31 mouse cellular contexts compared by ENCODE assay signal in the genomic region with DNA sequence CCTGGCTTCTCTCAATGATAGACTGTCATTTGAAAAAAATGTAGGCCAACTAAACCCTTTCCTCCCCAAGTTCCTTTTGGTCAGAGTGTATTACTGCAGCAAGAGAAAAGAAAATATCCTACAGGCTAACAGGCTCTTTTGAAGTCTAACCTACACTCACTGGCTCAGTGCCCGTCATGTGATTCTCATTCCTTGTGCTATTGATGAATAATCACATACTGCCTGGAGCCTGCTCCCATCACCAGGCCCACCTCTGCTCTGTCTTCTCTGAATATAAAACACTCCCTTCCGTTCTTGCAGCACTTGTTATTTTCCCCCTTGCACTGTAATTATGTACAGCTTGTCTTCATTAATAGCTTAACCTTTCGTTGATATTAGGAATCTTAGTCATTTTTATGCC.
DNase-seq lines count a peak whose midpoint lies in the region; ATAC-seq and TF ChIP-seq lines count a peak whose summit lies in the region.
"Had no signal": no experiment of that assay in that cellular context is flagged by ENCODE, and none has a peak within 500 bp of the region (broad histone marks: within the 10 kb centered on the region; RNA-seq: fewer than 3 reads in every experiment).

No protein-coding gene starts in this region.

- no peaks in the 10 kb centered on the region for H3K36me3 ChIP-seq in embryonic facial prominence, embryonic 14.5 days (ENCODE audit: control insufficient read depth, insufficient read depth, low read length)
- H3K36me3 ChIP-seq in embryonic facial prominence, embryonic 10.5 days (replicated peaks): no peaks in the 10 kb centered on the region
- no peaks in the 10 kb centered on the region for H3K36me3 ChIP-seq in limb, embryonic 14.5 days (ENCODE audit: control insufficient read depth, insufficient read depth, low read length)
- no peaks in the 10 kb centered on the region for H3K36me3 ChIP-seq in limb, embryonic 10.5 days
- no peaks in the 10 kb centered on the region for H3K36me3 ChIP-seq in midbrain, embryonic 15.5 days (replicated peaks)
- H3K36me3 ChIP-seq in midbrain, embryonic 10.5 days: no peaks in the 10 kb centered on the region
- H3K36me3 ChIP-seq: embryonic facial prominence, embryonic 13.5 days; forebrain, embryonic 10.5 days; forebrain, embryonic 15.5 days; G1E; heart, embryonic 10.5 days; heart, embryonic 13.5 days had no signal

- 52% methylated on average over 3 of the region's 3 CpGs for WGBS in embryonic facial prominence, embryonic 14.5 days
- 79% methylated on average over 3 of the region's 3 CpGs for WGBS in embryonic facial prominence, embryonic 10.5 days
- WGBS in limb, embryonic 14.5 days: 49% methylated on average over 3 of the region's 3 CpGs
- WGBS in limb, embryonic 10.5 days: 87% methylated on average over 3 of the region's 3 CpGs
- WGBS in midbrain, embryonic 15.5 days: 60% methylated on average over 3 of the region's 3 CpGs
- 89% methylated on average over 3 of the region's 3 CpGs for WGBS in midbrain, embryonic 10.5 days
- WGBS in olfactory bulb, adult 2 months: 32% methylated on average over 3 of the region's 3 CpGs

- no peak for TF ChIP-seq CTCF in olfactory bulb, adult 2 months (IDR thresholded peaks at IDR 0.05; ENCODE audit: insufficient read depth, low read depth, low read length)

- no peak overlapping the region for H3K4me2 ChIP-seq in embryonic facial prominence, embryonic 14.5 days (ENCODE audit: low read depth, low read length)
- no peak overlapping the region for H3K4me2 ChIP-seq in limb, embryonic 14.5 days (replicated peaks; ENCODE audit: low read depth, low read length, severe bottlenecking)
- H3K4me2 ChIP-seq in midbrain, embryonic 15.5 days: no peak overlapping the region
- H3K4me2 ChIP-seq: embryonic facial prominence, embryonic 13.5 days; forebrain, embryonic 15.5 days; heart, embryonic 13.5 days; hindbrain, embryonic 14.5 days had no signal

- no peak for ATAC-seq in embryonic facial prominence, embryonic 14.5 days (ENCODE audit: low read depth)
- no peak for ATAC-seq in limb, embryonic 14.5 days (ENCODE audit: low FRiP score, low read depth)
- ATAC-seq in midbrain, embryonic 15.5 days (replicated peaks): peak; percentile 71; the same call in 1 of the 2 replicates
- ATAC-seq: forebrain, embryonic 15.5 days; hindbrain, postnatal 0 days; inflammation-experienced regulatory T-cells, adult 6 months; Patski had no signal

- no peaks in the 10 kb centered on the region for H3K9me3 ChIP-seq in embryonic facial prominence, embryonic 14.5 days (ENCODE audit: control insufficient read depth, low read length)
- H3K9me3 ChIP-seq in embryonic facial prominence, embryonic 10.5 days: no peaks in the 10 kb centered on the region
- H3K9me3 ChIP-seq in limb, embryonic 14.5 days (ENCODE audit: control insufficient read depth, low read length): no peaks in the 10 kb centered on the region
- no peaks in the 10 kb centered on the region for H3K9me3 ChIP-seq in limb, embryonic 10.5 days (replicated peaks)
- H3K9me3 ChIP-seq in midbrain, embryonic 15.5 days: no peaks in the 10 kb centered on the region
- no peaks in the 10 kb centered on the region for H3K9me3 ChIP-seq in midbrain, embryonic 10.5 days (replicated peaks)
- H3K9me3 ChIP-seq: embryonic facial prominence, embryonic 13.5 days; forebrain, embryonic 10.5 days; forebrain, embryonic 15.5 days; G1E; heart, embryonic 10.5 days had no signal

- no peaks in the 10 kb centered on the region for H3K4me1 ChIP-seq in embryonic facial prominence, embryonic 14.5 days (ENCODE audit: control insufficient read depth, insufficient read depth, low read length)
- H3K4me1 ChIP-seq in embryonic facial prominence, embryonic 10.5 days: no peaks in the 10 kb centered on the region
- H3K4me1 ChIP-seq in limb, embryonic 14.5 days (ENCODE audit: control insufficient read depth, insufficient read depth, low read length): no peaks in the 10 kb centered on the region
- H3K4me1 ChIP-seq in limb, embryonic 10.5 days: no peaks in the 10 kb centered on the region
- no peaks in the 10 kb centered on the region for H3K4me1 ChIP-seq in midbrain, embryonic 15.5 days
- H3K4me1 ChIP-seq in midbrain, embryonic 10.5 days: no peaks in the 10 kb centered on the region
- H3K4me1 ChIP-seq in olfactory bulb, adult 2 months (ENCODE audit: control insufficient read depth, insufficient read depth, low read length): no peaks in the 10 kb centered on the region
- H3K4me1 ChIP-seq: embryonic facial prominence, embryonic 13.5 days; forebrain, embryonic 10.5 days; forebrain, embryonic 15.5 days; heart, embryonic 10.5 days; heart, embryonic 13.5 days had no signal

- H3K9ac ChIP-seq in embryonic facial prominence, embryonic 14.5 days (ENCODE audit: low read depth, low read length): no peak overlapping the region
- H3K9ac ChIP-seq in limb, embryonic 14.5 days (ENCODE audit: low read depth, low read length, severe bottlenecking): no peak overlapping the region
- no peak overlapping the region for H3K9ac ChIP-seq in midbrain, embryonic 15.5 days
- H3K9ac ChIP-seq: embryonic facial prominence, embryonic 13.5 days; forebrain, embryonic 15.5 days; heart, embryonic 13.5 days; hindbrain, embryonic 14.5 days had no signal

- peak; percentile 19 for DNase-seq in embryonic facial prominence, embryonic 14.5 days (ENCODE audit: low spot score)
- DNase-seq in embryonic facial prominence, embryonic 10.5 days (ENCODE audit: low spot score): no peak
- peak; percentile 13 for DNase-seq in limb, embryonic 14.5 days (ENCODE audit: low spot score)
- DNase-seq in limb, embryonic 10.5 days (ENCODE audit: low spot score): no peak
- DNase-seq in midbrain, embryonic 10.5 days (ENCODE audit: low spot score): no peak
- no peak for DNase-seq in lung, adult 18-20 months
- DNase-seq: adrenal gland, postnatal 10 days; adrenal gland, postnatal 36 days; B cell, adult 2 months; cerebellum, adult 11-12 months; cerebellum, adult 8-10 months; cerebellum, postnatal 10 days; cerebellum, postnatal 36 days; gastrocnemius, postnatal 10 days; gastrocnemius, postnatal 36 days; heart, adult 2 months; heart, postnatal 14 days; heart, postnatal 4 days had no signal

- H3K4me3 ChIP-seq in embryonic facial prominence, embryonic 14.5 days (ENCODE audit: low read depth, low read length): no peak overlapping the region
- H3K4me3 ChIP-seq in embryonic facial prominence, embryonic 10.5 days: no peak overlapping the region
- no peak overlapping the region for H3K4me3 ChIP-seq in limb, embryonic 14.5 days (replicated peaks; ENCODE audit: low read length)
- no peak overlapping the region for H3K4me3 ChIP-seq in limb, embryonic 10.5 days
- no peak overlapping the region for H3K4me3 ChIP-seq in midbrain, embryonic 15.5 days
- H3K4me3 ChIP-seq in midbrain, embryonic 10.5 days: no peak overlapping the region
- H3K4me3 ChIP-seq in olfactory bulb, adult 2 months (ENCODE audit: insufficient read depth, low read depth, low read length): no peak overlapping the region
- H3K4me3 ChIP-seq: embryonic facial prominence, embryonic 13.5 days; forebrain, embryonic 10.5 days; forebrain, embryonic 15.5 days; heart, adult 2 months; heart, embryonic 10.5 days; heart, embryonic 13.5 days had no signal

- no peak overlapping the region for H3K27ac ChIP-seq in embryonic facial prominence, embryonic 14.5 days (replicated peaks; ENCODE audit: low read depth, low read length)
- H3K27ac ChIP-seq in embryonic facial prominence, embryonic 10.5 days (replicated peaks): no peak overlapping the region
- no peak overlapping the region for H3K27ac ChIP-seq in limb, embryonic 14.5 days (replicated peaks; ENCODE audit: low read depth, low read length)
- no peak overlapping the region for H3K27ac ChIP-seq in limb, embryonic 10.5 days
- no peak overlapping the region for H3K27ac ChIP-seq in midbrain, embryonic 15.5 days
- H3K27ac ChIP-seq in midbrain, embryonic 10.5 days (replicated peaks): no peak overlapping the region
- peak overlapping the region; percentile 90 for H3K27ac ChIP-seq in olfactory bulb, adult 2 months (ENCODE audit: insufficient read depth, low read depth, low read length)
- H3K27ac ChIP-seq: embryonic facial prominence, embryonic 13.5 days; forebrain, embryonic 10.5 days; forebrain, embryonic 15.5 days; heart, adult 2 months; heart, embryonic 10.5 days; heart, embryonic 13.5 days; hindbrain, embryonic 14.5 days; hindbrain, postnatal 0 days had no signal

- no peak for TF ChIP-seq POLR2A in limb, embryonic 14.5 days (IDR thresholded peaks at IDR 0.05; ENCODE audit: borderline replicate concordance, extremely low read depth, insufficient read depth, insufficient read length)
- no peak for TF ChIP-seq POLR2A in olfactory bulb, adult 2 months (IDR thresholded peaks at IDR 0.05; ENCODE audit: insufficient read depth, low read depth, low read length)

- no peaks in the 10 kb centered on the region for H3K27me3 ChIP-seq in embryonic facial prominence, embryonic 14.5 days (replicated peaks; ENCODE audit: control insufficient read depth, insufficient read depth, low read length)
- H3K27me3 ChIP-seq in embryonic facial prominence, embryonic 10.5 days (replicated peaks; ENCODE audit: low read depth, poor library complexity, severe bottlenecking): no peaks in the 10 kb centered on the region
- H3K27me3 ChIP-seq in limb, embryonic 14.5 days (ENCODE audit: control insufficient read depth, insufficient read depth, low read length): no peaks in the 10 kb centered on the region
- no peaks in the 10 kb centered on the region for H3K27me3 ChIP-seq in limb, embryonic 10.5 days (ENCODE audit: low read depth, poor library complexity, severe bottlenecking)
- no peaks in the 10 kb centered on the region for H3K27me3 ChIP-seq in midbrain, embryonic 15.5 days (replicated peaks)
- no peaks in the 10 kb centered on the region for H3K27me3 ChIP-seq in midbrain, embryonic 10.5 days (ENCODE audit: low read depth, poor library complexity, severe bottlenecking)
- H3K27me3 ChIP-seq: CH12.LX; embryonic facial prominence, embryonic 13.5 days; forebrain, embryonic 15.5 days; heart, embryonic 13.5 days; Patski had no signal

Comparison
In these comparisons a context has a peak if more than half of its experiments do, and no peak if none do; other contexts are left out.
1. DNase-seq: peak in embryonic facial prominence, embryonic 14.5 days (single experiment) and limb, embryonic 14.5 days (single experiment); none in embryonic facial prominence, embryonic 10.5 days (single experiment), limb, embryonic 10.5 days (single experiment), midbrain, embryonic 10.5 days (single experiment) and lung, adult 18-20 months (0 of 2).